Mouse (Mus musculus): ENCODE measurements around the gene Mob4.
"Not testable (repeated sequence)": the region's sequence is repeated elsewhere in the genome, so short reads cannot be mapped to it uniquely, and the experiment has no call there.

Mob4 gene

DNA sequence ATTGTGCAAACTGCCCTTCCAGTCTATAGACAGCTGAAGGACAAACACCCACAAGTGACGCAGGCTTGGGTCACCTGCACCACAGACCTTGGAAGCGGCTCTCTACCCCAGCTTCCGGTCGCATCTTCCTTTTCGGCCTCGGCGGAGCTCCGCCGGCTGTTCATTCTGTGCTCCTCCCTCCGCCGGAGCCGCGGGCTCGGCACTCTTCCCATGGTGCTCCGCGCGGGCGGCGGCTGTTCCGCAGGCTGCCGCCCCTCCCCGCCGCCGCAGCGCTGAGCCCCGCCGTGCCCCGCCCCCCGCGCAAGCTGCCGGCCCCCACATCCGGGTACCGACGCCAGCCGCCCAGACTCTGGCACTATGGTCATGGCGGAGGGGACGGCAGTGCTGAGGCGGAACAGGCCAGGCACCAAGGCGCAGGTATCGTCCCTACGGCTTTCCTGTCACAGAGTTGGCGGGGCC lies at the start of gene Mob4:
TSS of gene Mob4 (plus strand) at position 289 of the 459 bp plus-strand sequence.
- DNase-seq, result peak; percentile 96

DNA sequence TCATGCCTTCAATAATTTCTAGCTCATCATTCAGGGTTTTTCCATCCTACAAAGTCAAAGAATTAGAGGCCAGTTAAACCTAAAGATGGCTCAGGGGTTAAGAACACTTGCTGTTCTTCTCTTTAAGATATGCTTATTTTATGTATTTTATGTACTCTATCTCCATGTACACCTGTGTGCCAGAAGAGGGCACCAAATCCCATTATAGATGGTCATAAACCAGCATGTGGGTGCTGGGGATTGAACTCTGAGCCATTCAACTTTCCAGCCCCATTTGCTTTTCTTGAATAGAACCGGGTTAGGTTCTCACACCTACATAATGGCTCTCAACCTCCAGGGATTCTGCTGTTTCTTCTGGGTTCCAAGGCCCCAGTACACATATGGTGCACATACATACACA lies 48.9 kb upstream of the Mob4 start:
- DNase-seq, result no peak

DNA sequence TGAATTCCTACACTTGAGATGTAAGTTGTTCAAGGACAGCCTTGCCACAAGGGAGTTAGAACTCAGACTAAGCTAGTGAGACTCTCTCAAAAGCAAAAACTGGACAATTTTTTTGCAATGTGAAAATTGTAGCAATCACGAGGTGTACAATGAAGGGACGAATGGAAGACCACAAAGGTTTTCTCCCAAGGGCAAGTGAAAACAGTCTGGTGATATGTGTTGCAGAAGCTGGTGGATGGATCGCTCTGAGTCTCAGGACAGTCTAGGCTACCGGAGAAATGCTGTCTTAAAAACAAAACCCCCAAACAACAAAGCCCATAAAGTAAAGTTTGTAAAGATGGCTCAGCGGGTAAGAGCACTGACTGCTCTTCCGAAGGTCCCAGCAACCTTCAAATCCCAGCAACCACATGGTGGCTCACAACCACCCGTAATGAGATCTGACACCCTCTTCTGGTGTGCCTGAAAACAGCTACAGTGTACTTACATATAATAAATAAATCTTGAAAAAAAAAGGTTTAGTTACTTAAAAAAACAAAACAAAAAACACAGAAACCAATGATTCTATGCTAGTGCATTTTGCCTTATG lies 45.2 kb upstream of the Mob4 start:
- no peak for DNase-seq

DNA sequence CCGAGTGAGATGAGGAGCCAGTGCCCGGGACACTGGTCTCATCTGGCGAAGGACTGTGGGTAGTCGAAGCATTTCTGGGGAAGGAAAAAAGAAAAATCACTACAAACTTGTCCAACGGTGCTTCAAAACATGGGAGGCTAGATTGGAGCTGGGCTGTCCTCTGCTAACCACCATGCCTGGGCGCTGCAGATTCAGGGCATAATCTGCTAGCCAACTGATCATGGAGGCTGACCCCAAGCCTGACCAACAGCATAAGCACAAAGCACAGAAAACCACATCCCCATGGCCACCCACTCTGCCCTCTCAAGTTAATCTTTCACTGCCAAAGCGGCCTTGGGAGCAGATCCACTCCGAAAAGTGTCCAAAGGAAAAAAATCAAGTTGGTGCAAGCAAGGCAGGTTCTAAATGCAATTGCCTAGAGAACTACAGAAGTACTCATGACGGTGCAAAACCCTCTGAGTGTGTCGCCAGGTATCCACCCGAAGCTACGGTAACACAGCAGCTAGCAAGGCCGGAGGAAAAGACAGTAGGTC lies 44.1 kb upstream of the Mob4 start:
- no peak for DNase-seq

DNA sequence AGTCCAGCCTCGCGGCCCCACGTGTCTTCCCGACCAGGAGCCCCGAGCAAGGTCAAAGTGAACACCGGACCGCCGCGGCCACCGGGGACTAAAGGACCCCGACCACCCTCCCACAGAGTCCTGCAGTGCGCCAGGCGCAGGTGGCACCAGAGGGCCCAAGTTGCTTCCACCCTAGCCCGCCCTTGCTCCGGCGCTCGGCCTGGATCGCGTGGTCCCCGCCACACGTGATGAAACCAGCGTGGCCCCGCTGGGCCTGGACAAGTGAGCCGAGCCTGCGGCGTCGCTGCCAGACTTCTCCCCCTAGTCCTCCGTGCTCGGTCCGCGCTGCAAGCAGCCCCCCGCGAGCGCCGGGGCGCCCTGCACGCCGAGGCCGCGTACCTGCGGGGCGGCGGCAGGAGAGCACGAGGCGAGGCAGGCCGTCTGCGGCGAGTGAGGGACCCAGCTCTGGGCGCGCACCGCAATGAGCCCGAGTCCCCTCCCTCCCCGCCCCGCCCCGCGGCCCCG lies 43.6 kb upstream of the Mob4 start:
- DNase-seq, result peak; percentile 74

DNA sequence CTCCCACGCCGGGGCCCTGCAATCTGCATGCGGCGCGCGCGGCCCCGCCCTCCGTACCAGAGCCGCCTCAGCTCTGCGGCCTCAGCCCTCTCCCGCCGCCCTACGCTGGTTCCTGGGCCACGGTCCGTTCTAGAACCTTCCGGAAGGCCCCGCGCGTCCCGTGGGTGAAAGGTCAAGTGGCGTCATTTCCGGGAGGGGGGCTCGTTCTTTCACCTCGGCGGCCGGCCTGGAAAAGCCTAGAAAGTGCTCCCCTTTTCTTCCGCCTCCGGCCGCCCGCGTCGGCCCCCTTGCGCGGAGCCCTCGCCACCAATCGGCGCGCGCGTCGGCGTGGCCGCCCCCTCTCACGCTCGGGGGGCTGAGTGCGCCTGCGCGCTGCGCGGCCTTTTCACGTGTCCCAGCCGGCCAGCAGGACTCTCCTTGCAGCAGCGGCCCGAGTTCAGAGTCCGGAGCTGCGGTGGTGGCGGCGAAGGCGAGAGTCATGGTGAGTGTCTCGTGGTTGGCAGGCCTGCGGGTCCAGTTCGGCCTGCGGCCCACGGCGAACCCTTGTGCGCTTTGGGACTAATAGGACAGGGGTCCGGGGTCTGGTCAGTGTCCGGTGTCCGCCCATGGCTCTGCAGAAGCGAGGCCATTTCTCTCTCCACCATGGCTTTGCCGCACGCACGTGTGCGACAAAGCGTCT lies 43.0 kb upstream of the Mob4 start, which contains the start of the genes Hspe1 and Hspd1:
TSS of gene Hspe1 (plus strand) at position 201 of the 679 bp plus-strand sequence.
TSS of gene Hspd1 (minus strand) at position 312 of the 679 bp plus-strand sequence.
- peak; percentile 98 for DNase-seq

DNA sequence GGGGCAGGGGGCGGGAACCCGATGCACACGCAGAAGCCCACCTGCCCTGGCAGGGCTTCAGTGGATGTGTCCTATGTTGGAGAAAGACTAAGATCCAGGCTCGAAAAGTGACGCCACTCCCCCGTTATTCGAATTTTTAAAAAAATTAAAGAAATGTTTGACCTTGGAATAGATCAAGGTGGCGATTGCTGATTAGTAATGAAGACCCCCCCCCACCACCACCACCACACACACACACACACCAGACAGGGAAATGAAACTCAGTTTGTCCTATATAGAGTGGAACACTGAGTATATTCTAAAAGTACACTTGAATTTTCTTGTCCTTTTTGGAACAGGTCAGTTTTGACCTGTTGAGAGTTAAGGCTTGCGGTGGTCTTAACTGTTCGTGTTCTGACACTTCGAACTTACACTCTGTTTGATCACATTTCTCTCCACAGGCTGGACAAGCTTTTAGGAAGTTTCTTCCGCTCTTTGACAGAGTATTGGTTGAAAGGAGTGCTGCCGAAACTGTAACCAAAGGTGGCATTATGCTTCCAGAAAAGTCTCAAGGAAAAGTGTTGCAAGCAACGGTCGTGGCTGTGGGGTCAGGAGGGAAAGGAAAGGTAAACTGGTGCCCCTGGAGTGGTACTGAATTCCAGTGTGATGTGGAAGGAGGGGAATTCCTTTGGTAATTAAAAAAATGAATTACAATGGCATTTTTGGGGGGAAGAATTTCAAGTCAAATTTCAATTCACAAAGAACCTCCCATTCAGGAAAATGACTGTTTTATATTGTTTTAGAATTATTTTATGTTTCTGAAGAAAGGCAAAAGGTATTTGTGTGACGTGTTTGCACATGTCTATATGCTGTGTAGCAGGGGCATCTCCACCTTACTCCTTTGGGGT lies 42.2 kb upstream of the Mob4 start:
- no peak for DNase-seq

DNA sequence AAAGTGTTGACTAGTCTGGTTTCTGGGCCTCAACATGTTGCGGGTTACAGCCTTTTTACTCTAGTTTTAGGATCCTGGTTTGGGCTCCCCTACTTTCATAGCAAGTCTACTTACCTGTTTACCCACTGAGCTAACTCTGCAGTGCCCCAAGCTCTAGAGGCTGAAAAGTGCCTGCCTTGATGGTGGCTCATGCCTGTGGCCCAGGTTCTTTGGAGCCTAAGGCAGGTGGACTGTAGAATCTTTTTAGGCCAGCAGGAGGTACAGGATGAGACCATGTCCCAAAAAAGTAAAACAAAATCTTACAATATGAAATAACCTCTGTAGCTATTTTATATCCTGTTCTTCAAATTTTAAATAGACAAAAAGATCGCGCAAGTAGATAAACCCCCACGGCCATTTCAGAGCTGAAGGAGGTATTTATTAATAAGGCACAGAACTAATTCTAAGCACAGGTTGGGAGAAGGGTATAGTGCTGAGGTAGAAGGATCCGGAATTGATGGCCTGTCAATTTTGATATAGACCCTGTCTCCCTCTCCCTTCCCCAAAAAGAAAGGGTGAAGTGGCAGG lies 41.5 kb upstream of the Mob4 start:
- DNase-seq, result no peak

DNA sequence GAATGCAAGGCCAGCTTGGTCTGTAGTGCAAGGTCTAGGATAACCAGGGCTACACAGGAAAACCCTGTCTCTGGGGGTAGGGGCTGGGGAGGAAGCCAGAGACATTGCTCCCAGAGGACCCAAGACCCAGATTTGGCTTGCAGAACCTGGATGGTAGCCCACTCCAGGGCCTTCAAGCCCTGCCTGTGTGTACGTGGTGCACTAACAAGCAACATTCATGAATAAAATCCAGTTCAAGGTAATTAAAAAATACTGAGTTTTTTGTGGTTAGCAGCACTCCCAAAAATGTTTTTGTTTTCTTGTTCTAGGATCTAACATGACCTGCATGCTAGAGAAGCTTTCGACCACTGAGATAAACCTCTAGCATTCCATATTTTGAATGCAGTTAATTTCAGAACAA lies 39.0 kb upstream of the Mob4 start:
- DNase-seq, result no peak

DNA sequence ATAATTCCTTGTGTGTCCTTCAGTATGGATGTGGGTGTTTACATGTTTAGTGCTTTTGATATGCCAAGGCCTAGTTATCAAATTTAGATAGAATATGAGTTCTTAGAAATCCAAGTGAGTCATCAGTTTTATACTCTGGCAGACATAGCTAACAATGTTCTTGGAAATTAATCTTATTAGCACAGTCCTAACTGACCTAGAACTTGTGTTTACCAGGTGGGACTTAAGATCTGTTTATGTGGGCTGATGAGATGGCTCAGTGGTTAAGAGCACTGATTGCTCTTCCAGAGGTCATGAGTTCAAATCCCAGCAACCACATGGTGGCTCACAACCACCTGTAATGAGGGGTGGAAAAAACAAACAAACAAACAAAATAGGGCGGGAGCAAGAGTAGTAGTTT lies 38.6 kb upstream of the Mob4 start:
- no peak for DNase-seq

DNA sequence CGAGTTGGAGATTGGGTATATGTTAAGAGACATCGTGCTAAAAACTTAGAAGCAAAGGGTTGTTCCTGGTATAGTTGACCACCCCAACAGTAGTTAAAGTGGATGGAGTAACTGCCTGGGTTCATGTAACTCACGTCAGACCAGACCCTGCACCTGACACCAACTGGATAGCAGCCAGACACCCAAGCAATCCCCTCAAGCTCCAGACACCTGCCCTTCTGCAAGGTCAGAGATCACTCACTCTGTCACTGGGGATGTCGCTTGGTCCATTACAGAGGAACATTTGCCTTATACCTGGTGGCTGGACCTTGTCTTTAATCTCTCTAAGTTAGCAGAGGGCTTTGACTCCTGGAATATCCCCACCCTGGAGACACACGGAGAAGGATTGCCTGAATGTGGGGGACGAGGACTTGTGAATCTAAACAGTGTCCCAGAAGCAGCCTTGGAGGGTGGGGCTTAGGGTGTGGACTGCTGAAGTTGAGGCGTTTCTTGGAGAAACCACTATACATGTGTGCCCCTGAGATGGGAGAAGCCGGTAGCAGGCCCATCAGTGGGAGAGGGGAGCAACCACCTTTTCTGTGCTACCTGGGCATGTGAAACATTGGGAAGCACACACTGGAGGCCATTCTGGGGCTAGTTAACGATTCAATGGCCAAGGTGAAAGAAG lies 24.0 kb upstream of the Mob4 start:
- DNase-seq, result no peak

DNA sequence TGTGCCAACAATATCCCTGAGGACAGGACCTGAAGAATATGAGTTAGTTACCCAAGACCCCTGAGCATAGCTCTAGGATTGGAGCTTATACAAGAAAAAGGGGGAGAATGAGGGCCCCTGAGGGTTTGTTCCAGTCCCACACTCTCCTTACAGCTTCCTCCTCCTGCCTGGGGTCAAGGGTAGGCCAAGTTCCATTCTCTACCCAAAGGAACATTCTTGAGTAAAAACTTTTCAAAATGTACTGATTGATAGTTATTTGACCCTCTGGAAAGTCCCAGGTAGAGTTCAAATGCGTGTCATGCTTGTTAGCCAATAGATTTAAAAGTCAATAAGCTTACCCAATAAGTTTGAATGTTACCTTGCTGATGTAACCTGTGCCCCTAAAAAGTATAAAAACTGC lies 23.4 kb upstream of the Mob4 start:
- no peak for DNase-seq

DNA sequence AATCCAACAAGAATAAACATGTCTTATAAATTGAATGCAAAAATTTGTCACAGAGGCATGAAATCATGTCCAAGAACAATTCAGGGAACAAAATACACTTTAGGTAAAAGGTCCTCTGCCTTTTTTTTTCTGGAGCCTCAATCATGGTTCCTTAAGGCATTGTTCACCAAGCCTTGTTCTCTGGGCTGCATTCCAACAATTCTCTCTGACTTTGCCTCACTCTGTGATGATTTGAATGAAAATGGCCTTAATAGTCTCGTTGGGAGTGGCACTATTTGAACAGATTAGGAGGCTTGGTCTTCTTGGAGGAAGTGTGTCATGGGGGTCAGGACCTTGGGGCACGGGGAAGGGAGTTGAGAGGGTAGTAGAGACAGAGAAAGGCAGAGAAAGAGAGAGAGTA lies 22.6 kb upstream of the Mob4 start:
- no peak for DNase-seq

DNA sequence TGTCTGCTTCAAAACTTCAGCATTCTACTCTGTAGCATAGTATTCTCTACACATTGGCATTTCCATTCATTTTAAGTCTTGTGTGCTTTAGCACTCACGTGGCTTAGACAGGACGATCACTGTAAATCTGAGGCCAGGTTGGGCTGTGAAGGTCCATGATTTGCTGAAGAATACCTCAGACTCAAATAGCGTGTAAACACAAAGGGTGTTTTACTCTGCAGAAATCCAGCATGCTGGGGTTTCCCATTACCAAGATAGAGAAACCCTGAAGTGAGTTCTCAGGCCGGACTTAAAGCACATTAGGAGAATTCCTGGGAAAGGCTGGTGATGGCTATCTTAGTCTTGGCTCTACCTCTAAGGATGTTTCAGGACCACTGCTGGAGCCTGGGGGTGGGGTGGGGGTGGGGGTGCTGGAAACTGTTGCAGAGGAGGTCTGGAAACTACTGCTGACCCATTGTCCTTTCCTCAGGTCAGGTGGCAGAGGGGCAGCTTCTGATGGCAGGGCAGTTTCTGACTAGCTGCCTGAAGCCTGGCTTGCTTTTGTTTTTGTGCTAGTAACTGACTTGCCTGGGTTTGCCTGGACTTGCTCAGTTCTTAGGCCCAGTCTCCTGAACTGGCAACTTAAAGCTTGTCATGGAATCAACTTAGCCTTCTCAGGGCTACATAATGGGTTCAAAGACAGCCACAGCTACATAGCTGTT lies 21.8 kb upstream of the Mob4 start:
- no peak for DNase-seq

DNA sequence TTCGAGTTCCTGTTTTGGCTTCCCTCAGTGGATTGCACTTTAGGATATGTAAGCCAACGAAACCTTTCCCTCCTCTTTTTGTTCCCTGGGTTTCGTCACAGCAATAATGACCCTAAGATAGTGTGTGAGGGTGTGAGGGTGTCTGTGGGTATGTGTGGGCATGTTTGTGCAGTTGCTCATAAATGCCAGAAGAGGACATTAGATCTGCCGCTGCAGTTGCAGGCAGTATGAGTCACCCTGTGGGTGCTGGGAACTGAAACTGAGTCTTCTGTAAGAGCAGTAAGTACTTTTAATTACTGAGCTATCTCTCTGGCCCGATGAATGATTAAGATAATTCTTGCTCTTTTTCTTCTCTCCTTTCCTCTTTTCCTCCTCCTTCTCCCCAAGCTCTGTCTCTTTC lies 8.0 kb upstream of the Mob4 start:
- DNase-seq, result no peak

DNA sequence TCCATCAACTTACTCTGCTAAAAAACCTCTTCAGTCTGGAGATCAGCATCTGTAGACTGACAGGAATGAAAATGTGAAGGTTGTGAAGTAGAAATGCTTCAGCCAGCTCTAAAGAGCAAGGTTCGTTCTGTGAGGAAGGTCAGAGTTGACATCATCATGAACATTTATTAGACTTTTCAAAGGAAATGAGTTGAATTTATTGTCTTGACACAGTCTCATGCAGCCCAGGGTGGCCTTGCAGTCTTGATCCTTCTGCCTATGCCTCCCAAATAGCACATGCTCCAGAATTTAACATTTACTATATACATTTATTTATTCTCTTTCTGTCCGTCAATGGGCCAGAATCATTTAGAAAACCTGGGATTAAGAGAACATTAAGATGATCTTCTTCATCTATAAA lies 7.5 kb upstream of the Mob4 start:
- DNase-seq, result no peak

DNA sequence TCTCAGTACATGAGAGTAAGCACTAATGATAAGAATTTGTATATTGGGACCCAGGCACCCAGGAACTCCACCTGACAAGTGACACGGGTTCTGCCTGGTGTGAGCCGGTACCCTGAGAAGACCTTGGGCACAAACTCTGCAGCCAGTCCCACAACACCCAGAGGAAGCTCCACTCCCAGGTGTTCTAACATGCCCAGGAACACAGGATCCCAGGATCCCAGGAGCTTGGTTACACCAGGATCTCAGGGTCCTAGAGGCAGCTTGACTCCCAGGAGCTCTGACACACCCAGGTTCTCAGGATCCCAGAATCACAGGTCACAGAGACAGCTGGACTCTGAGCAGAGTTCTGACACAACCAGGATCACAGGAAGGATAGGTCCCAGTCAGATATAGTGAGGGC lies 6.9 kb upstream of the Mob4 start:
- DNase-seq, result not testable (repeated sequence)

DNA sequence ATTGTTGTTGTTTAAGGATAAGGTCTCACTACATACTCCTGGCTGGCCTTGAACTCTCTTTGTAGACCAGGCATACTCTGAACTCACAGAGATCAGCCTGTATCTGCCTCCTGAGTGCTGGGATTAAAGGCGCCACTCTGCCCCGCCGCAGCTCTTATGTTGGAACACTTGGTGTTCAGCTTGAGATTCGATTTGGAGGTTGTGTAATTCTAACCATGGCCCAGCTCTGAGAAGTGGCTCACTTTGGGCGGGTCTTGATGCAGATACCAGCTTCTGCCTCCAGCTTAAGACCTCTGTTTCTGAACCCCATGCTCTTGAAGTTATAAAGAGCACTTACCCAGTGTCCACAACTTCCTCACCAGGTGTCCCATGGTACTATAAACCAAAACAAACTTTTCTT lies 1.3 kb upstream of the Mob4 start:
- no peak for DNase-seq

DNA sequence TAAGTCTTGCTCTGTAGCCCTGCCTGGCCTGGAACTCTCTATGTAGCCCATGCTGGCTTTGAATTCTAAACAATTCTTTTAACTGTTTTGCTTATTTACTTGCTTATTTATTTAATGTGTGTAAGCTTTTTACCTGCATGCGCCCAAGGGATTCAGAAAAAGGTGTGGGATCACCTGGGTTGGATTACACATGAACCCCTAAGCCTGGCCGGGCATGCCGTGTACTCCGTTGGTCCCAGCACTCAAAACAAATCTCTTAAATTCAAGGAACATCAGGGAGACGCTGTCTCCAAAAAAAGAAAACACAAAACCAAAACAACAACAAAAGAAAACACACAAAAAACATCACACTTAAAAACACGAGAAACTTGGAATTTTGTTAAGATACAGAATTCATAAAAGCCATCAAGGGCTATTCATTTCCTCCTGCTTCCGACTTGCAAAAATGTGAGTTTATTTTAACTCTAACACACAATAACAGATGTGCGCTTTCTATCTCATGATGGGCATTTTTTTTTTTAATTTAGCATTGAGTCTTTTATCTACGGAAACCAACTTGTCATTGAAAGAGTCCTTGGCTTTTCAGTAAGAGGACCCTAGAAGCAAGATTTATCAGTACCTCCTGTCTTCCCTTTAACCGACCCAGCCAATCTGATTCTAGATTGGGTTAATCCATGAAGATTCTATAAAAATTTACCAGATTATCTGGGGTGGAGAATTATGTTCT lies 678 bp upstream of the Mob4 start:
- DNase-seq, result no peak

DNA sequence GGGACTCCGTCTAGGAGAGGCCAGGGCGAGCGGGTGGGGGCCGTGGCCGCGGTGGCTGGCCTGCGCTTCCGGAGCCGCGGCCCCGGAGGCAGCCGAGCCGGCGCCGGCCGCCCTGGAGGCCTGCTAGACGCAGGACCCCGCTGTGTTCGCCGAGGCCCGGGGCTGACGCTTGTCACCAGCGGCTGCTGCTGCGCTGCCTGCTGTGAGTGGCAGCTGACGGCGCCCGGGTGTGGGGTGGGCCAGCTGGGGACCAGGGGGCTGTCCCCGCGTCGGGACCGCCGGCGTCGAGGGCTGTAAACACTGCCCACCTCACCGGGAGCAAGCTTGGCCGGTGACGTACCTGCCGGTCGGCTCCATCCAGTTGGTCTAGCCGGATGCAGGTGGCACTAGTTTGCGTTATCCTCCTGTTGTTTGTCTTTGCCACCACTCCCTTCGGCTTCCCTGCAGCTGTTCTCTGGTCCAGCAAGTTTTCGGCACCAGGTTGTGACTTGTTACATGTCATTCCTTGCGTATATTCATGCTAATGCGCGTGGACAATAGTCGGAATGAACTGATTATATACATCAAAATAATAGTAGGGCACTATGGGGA lies 488 bp downstream of the Mob4 start:
- peak; percentile 56 for DNase-seq

DNA sequence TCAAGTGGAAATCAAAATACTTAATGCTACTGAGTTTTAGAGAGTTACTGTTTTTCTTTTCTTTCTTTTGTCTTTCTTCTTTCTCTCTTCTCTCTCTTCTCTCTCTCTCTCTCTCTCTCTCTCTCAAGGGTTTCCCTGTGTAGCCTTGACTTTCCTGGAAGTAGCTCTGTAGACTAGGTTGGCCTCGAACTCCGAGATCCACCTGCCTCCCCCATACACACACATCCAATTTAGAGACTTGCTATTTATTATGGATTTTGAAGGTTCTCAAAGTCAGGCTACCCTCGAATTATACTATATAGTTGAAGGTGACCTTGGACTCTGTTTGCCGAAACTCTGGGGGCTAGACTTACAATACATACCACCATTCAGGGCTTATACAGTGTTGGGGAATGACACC lies 1.3 kb downstream of the Mob4 start:
- no peak for DNase-seq
